Mouse (Mus musculus) myocyte (in vitro differentiated cells): ENCODE measurements at regions not wholly inside any gene's neighbourhood (a gene's known extent, or its start where the extent isn't known, plus 50 kb on each side); places are given as distances from the start of the nearest gene placed in this dataset.
A peak's percentile ranks its signal among the peaks of the same experiment; 100 is the strongest.

ENCODE experiments used
- H3K27me3 ChIP-seq: one replicate; pipeline ENCODE4 v1.6.1; 2011; ENCODE audit not compliant: control insufficient read depth, insufficient read depth, insufficient read length
- H3K36me3 ChIP-seq: one replicate; pipeline ENCODE4 v1.6.1; 2011; ENCODE audit not compliant: control insufficient read depth, insufficient read depth
- H3K4me2 ChIP-seq: one replicate; pipeline ENCODE4 v1.6.1; 2011; ENCODE audit warnings: low read depth, control low read depth
- H3K4me3 ChIP-seq: one replicate; pipeline ENCODE4 v1.5.1; 2011; ENCODE audit warnings: mild to moderate bottlenecking, control low read depth, moderate library complexity
- H3K79me2 ChIP-seq: one replicate; pipeline ENCODE4 v1.6.1; 2011; ENCODE audit not compliant: control insufficient read depth, insufficient read depth
- H3ac ChIP-seq: one replicate; pipeline ENCODE4 v1.6.1; 2011; ENCODE audit not compliant: control insufficient read depth, insufficient read length
- CEBPB ChIP-seq: IDR thresholded peaks from 2 replicates; pipeline ENCODE4 v1.6.1; 2011; ENCODE audit warnings: mild to moderate bottlenecking, moderate library complexity; ENCODE audit not compliant: poor library complexity, insufficient read depth, severe bottlenecking
- E2F4 ChIP-seq: IDR thresholded peaks from one replicate; pipeline ENCODE4 v1.6.1; 2011; ENCODE audit warnings: mild to moderate bottlenecking, control low read depth, moderate library complexity; ENCODE audit not compliant: insufficient read depth
- MAX ChIP-seq: IDR thresholded peaks from one replicate; pipeline ENCODE4 v1.6.1; 2011; ENCODE audit warnings: low read depth, mild to moderate bottlenecking, control low read depth
- MYOD1 ChIP-seq, 3 experiments: IDR thresholded peaks; one replicate each; pipeline ENCODE4 v1.6.1; 2011; ENCODE audit warnings: control low read depth in 2 of 3, low read depth in 2 of 3, mild to moderate bottlenecking in 2 of 3, moderate library complexity in 1 of 3; ENCODE audit not compliant: insufficient read length in 2 of 3, control insufficient read depth in 1 of 3
- MYOG ChIP-seq, 3 experiments: IDR thresholded peaks; one replicate each; pipeline ENCODE4 v1.6.1; 2011; ENCODE audit warnings: control low read depth in 2 of 3, low read depth in 2 of 3, mild to moderate bottlenecking in 2 of 3; ENCODE audit not compliant: insufficient read length in 2 of 3, control insufficient read depth in 1 of 3, insufficient read depth in 1 of 3
- POLR2A ChIP-seq: IDR thresholded peaks from one replicate; pipeline ENCODE4 v1.6.1; 2011; ENCODE audit warnings: low read depth, mild to moderate bottlenecking, control low read depth, moderate library complexity; ENCODE audit not compliant: insufficient read length
- POLR2AphosphoS2 ChIP-seq: IDR thresholded peaks from one replicate; pipeline ENCODE4 v1.6.1; 2011; ENCODE audit warnings: low read depth, control low read depth; ENCODE audit not compliant: insufficient read length
- REST ChIP-seq: IDR thresholded peaks from one replicate; pipeline ENCODE4 v1.6.1; 2011; ENCODE audit warnings: mild to moderate bottlenecking, control low read depth, moderate library complexity; ENCODE audit not compliant: insufficient read depth, insufficient read length
- SRF ChIP-seq: IDR thresholded peaks from one replicate; pipeline ENCODE4 v1.6.1; 2011; ENCODE audit warnings: low read depth; ENCODE audit not compliant: control insufficient read depth, insufficient read length
- TCF12 ChIP-seq: IDR thresholded peaks from one replicate; pipeline ENCODE4 v1.6.1; 2011; ENCODE audit warnings: mild to moderate bottlenecking, control low read depth; ENCODE audit not compliant: poor library complexity, insufficient read depth, severe bottlenecking
- TCF3 ChIP-seq: IDR thresholded peaks from one replicate; pipeline ENCODE4 v1.6.1; 2011; ENCODE audit warnings: low read depth, control low read depth; ENCODE audit not compliant: insufficient read length
- USF1 ChIP-seq: IDR thresholded peaks from one replicate; pipeline ENCODE4 v1.6.1; 2011; ENCODE audit warnings: low read depth, mild to moderate bottlenecking, control low read depth, moderate library complexity

DNA sequence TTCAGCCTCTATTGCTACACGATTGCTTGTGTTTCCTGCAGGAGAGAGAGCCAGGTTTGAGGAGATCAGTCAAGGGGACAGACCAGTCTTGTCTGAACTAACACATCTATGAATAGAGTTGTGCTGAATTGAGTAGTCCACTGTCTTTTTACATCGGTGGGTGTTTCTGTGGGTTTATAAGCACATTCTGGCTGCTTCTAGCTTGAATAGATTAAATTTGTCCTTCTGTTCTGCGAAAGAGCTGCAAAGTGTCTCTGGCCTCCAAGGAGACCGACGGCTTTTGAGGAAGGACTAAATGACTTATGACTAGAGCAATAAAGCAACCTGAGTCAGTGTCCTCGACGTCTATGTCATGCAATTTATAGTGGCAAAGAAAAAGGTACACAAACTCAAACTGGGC, 179.9 kb downstream of the Zfp36l1 start:
- no peak overlapping the region for H3K4me3 ChIP-seq
- H3K4me2 ChIP-seq, result no peak overlapping the region
- TF ChIP-seq MYOD1 (IDR thresholded peaks at IDR 0.05; ENCODE audit: control insufficient read depth in 1 of 3, insufficient read length in 2 of 3, low read depth in 2 of 3) (no peak), TCF3 (no peak), REST (no peak), MYOG (IDR thresholded peaks at IDR 0.05; ENCODE audit: control insufficient read depth in 1 of 3, insufficient read depth in 1 of 3, insufficient read length in 2 of 3, low read depth in 2 of 3) (no peak), MAX (no peak), POLR2AphosphoS2 (no peak)
- no peaks in the 10 kb centered on the region for H3K36me3 ChIP-seq
- no peaks in the 10 kb centered on the region for H3K27me3 ChIP-seq
- H3K79me2 ChIP-seq, result no peaks in the 10 kb centered on the region
- no peak overlapping the region for H3ac ChIP-seq

- Histone ChIP-seq H3K4me3 (no peak overlapping the region), H3ac (no peak overlapping the region), H3K36me3 (no peaks in the 10 kb centered on the region), H3K27me3 (no peaks in the 10 kb centered on the region), H3K4me2 (no peak overlapping the region), H3K79me2 (no peaks in the 10 kb centered on the region)
- TF ChIP-seq MAX (no peak), MYOD1 (IDR thresholded peaks at IDR 0.05; ENCODE audit: control insufficient read depth in 1 of 3, insufficient read length in 2 of 3, low read depth in 2 of 3) (peak in 2 of 3 experiments; percentile 38 to 58), REST (no peak)
Measured at GRCm38 (mm10) chr12:79931455-79931854, 181.4 kb downstream of the Zfp36l1 start.

GRCm38 (mm10) chr12:79929846-79930245, 183.0 kb downstream of the Zfp36l1 start:
- TF ChIP-seq SRF, result no peak
- no peak for TF ChIP-seq CEBPB
- no peak for TF ChIP-seq USF1
- TF ChIP-seq REST, result no peak
- TF ChIP-seq POLR2AphosphoS2, result no peak
- no peak for TF ChIP-seq TCF12
- TF ChIP-seq E2F4, result no peak
- no peak for TF ChIP-seq TCF3
- TF ChIP-seq POLR2A, result no peak
- TF ChIP-seq MYOD1 (IDR thresholded peaks at IDR 0.05; ENCODE audit: control insufficient read depth in 1 of 3, insufficient read length in 2 of 3, low read depth in 2 of 3), result no peak
- no peak for TF ChIP-seq MAX
- TF ChIP-seq MYOG (IDR thresholded peaks at IDR 0.05; ENCODE audit: control insufficient read depth in 1 of 3, insufficient read depth in 1 of 3, insufficient read length in 2 of 3, low read depth in 2 of 3), result no peak
- Histone ChIP-seq H3K27me3 (no peaks in the 10 kb centered on the region), H3K4me2 (no peak overlapping the region), H3K36me3 (no peaks in the 10 kb centered on the region), H3K4me3 (no peak overlapping the region), H3K79me2 (no peaks in the 10 kb centered on the region), H3ac (no peak overlapping the region)

DNA sequence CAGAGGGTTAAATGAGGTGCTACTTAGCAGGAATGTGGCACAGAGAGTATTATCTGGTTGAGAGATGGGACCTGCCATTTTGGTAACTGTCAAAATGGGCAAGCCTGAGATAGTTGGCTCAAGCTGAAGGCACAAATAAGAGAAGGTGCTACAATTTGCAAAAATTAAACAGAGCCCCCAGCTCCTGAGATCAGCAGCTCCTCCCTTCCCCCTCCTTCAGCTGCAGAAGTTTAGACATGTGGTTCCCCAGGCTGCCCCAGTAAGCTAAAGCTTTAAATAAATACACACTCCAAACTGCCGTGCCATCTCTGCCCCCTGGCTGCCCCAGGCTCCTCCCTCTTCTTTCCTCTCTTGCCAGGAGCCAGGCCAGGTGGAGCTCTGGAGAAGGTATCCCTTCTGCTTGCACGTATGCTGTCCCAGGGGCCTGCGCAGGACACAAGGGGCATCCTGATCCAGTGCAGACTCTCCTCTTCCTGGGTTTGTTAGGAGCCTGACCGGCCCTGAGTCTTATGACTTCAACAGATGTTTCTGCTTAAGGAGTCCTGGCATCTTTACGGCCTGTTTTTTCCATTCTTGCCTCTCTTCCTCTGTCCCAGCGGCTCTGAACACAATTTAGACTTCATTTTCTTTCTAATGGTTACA, 184.0 kb downstream of the Zfp36l1 start:
- Histone ChIP-seq H3K4me2 (no peak overlapping the region), H3K27me3 (no peaks in the 10 kb centered on the region), H3K4me3 (no peak overlapping the region), H3K79me2 (no peaks in the 10 kb centered on the region), H3ac (no peak overlapping the region), H3K36me3 (no peaks in the 10 kb centered on the region)
- TF ChIP-seq POLR2AphosphoS2 (no peak), CEBPB (no peak), REST (no peak), POLR2A (no peak), MYOG (IDR thresholded peaks at IDR 0.05; ENCODE audit: control insufficient read depth in 1 of 3, insufficient read depth in 1 of 3, insufficient read length in 2 of 3, low read depth in 2 of 3) (no peak), USF1 (no peak), TCF12 (no peak)

DNA sequence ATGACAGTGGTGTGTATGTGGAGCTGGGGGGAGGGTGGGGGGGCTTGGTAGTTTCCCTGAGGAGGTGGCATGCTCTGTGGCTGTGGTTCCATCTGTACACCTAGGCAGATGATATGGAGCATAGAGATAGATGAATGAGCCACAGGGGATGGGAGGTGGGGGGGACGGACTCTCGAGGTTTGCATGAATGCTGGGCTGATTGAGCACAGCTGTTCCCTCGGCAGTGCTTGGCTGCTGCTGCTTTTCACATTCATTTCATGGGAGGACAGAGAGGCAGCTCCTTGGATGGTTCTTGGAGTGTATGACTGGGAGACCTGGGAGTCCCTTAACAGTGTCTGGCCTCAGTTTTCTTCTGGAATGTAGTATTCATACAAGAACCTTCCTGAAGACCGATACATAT, 184.5 kb downstream of the Zfp36l1 start:
- Histone ChIP-seq H3K27me3 (no peaks in the 10 kb centered on the region), H3K4me2 (no peak overlapping the region), H3K36me3 (no peaks in the 10 kb centered on the region), H3ac (no peak overlapping the region), H3K4me3 (no peak overlapping the region), H3K79me2 (no peaks in the 10 kb centered on the region)
- TF ChIP-seq MYOG (IDR thresholded peaks at IDR 0.05; ENCODE audit: control insufficient read depth in 1 of 3, insufficient read depth in 1 of 3, insufficient read length in 2 of 3, low read depth in 2 of 3) (peak in 2 of 3 experiments; percentile 46 to 72), USF1 (no peak), MYOD1 (IDR thresholded peaks at IDR 0.05; ENCODE audit: control insufficient read depth in 1 of 3, insufficient read length in 2 of 3, low read depth in 2 of 3) (peak in 2 of 3 experiments; percentile 74 to 76)
